Mouse (Mus musculus) midbrain, embryonic 16.5 days (tissue): ENCODE measurements around the gene Lep. TPM values are rescaled to one million over a fixed set of nuclear protein-coding genes. Genes with fewer than 3 reads are reported as not detected.

ENCODE experiments used
- ATAC-seq: fragments of 200-750 bp; cut with Nextera tagmentation; 2 replicates; pipeline ENCODE4 v1.8.0; 2017; ENCODE audit warnings: moderate TSS enrichment
- H3K27ac ChIP-seq: fragments of 300-500 bp; sonication (generic); 2 replicates; pipeline ENCODE4 v1.5.1; 2014; ENCODE audit warnings: mild to moderate bottlenecking, low read length, mixed read lengths
- H3K27me3 ChIP-seq: fragments of 300-500 bp; sonication (generic); 2 replicates; pipeline ENCODE4 v1.6.1; 2014; ENCODE audit warnings: low read depth, low read length, mixed read lengths; ENCODE audit not compliant: control insufficient read depth, insufficient read depth
- H3K36me3 ChIP-seq: fragments of 300-500 bp; sonication (generic); 2 replicates; pipeline ENCODE4 v1.6.1; 2014; ENCODE audit warnings: mild to moderate bottlenecking, low read length, moderate library complexity, mixed read lengths; ENCODE audit not compliant: control insufficient read depth, insufficient read depth
- H3K4me1 ChIP-seq: fragments of 300-500 bp; sonication (generic); 2 replicates; pipeline ENCODE4 v1.6.1; 2014; ENCODE audit warnings: mild to moderate bottlenecking, low read length, mixed read lengths; ENCODE audit not compliant: control insufficient read depth, insufficient read depth
- H3K4me2 ChIP-seq: fragments of 300-500 bp; sonication (generic); 2 replicates; pipeline ENCODE4 v1.6.1; 2014; ENCODE audit warnings: mild to moderate bottlenecking, low read length, mixed read lengths
- H3K4me3 ChIP-seq: fragments of 300-500 bp; sonication (generic); 2 replicates; pipeline ENCODE4 v1.5.1; 2014; ENCODE audit warnings: low read depth, mild to moderate bottlenecking, low read length, moderate library complexity, mixed read lengths
- H3K9ac ChIP-seq: fragments of 300-500 bp; sonication (generic); 2 replicates; pipeline ENCODE4 v1.6.1; 2014; ENCODE audit warnings: low read depth, low read length, mixed read lengths
- H3K9me3 ChIP-seq: fragments of 300-500 bp; sonication (generic); replicated peaks from 2 replicates; pipeline ENCODE4 v1.6.1; 2014; ENCODE audit warnings: mild to moderate bottlenecking, low read length, mixed read lengths; ENCODE audit not compliant: control insufficient read depth, poor library complexity, severe bottlenecking
- WGBS: fragments of 180-500 bp; shearing (Covaris S2); extraction: QIAGEN DNeasy Blood & Tissue Kit; methylation state at CpG from one replicate; pipeline ENCODE4 v1.1.7; 2014; 5-methylcytosine and 5-hydroxymethylcytosine counted together
- microRNA-seq: library from miRNA; unstranded; fragments of <30 nt; microRNA quantifications from one replicate; pipeline ENCODE4, GENCODE M21; 2017
- polyA plus RNA-seq: library from polyadenylated mRNA; unstranded; fragments of >200 nt; fragmentation: Nextera tagmentation; extraction: Ambion mirVana; gene quantifications from 2 replicates; pipeline ENCODE4 v1.2.1, GENCODE M21; 2015

Lep gene
- polyA plus RNA-seq, 1 experiment from 2014 or later = not detected

DNA sequence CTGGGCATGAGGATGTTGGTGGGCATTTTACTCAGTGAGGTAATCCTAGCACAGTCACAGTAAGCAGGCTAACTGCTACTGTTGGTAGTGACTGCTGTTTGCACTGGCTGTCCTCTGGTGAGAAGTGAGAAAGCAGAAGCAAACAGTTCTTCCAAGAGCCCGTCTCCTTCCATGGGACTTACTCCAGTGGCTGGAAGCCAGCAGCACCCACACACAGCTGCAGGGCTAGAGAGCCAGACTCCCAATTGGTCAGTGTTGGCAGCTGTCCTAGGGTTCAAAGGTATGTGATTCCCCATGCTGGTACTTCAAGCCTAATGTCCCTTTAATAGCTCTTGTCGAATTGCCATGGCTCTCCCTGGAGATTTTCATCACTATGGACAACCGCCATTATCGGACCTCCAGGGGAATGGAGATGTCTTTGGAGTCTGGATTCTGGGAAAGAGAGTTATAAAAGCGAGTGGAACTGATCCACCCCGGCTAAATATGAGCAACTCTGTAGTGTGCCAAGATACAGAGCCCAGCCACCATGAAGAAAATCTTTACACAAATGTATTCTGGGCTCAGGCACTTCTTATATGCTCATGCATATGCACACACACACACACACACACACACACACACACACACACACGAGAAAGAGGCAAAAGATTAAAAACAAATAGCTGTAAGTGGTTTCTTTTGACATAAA, 57.5 kb downstream of the Lep start:
- Histone ChIP-seq H3K4me2 (no peak overlapping the region), H3K36me3 (peaks cover 2% of the 10 kb centered on the region; the same call in 1 of the 2 replicates), H3K9ac (no peak overlapping the region), H3K4me3 (no peak overlapping the region), H3K27ac (no peak overlapping the region), H3K4me1 (no peaks in the 10 kb centered on the region; the same call in 1 of the 2 replicates), H3K27me3 (no peaks in the 10 kb centered on the region), H3K9me3 (no peaks in the 10 kb centered on the region)
- WGBS = 52% methylated on average over 7 of the region's 7 CpGs
- peak; percentile 71 for ATAC-seq

DNA sequence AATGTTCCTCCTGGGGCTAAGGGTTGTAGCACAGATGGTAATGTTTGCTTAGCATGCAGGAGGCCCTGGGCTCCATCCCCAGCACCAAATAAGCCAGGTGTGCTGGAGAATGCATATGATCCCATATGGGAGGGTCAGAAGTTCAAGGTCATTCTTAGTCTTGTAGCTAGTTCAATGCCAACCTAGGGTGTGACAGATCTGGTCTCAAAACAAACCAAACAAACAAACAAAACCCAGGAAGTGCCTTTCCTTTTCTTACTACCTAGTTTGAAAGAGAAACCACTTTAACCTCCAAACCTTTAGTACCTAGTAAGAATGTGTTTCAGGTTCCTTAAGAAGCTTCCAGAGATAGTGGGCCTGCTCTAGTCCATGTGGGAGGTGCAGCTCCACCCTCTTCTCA, 58.2 kb downstream of the Lep start:
- Histone ChIP-seq H3K27me3 (no peaks in the 10 kb centered on the region), H3K9me3 (no peaks in the 10 kb centered on the region), H3K4me1 (no peaks in the 10 kb centered on the region; the same call in 1 of the 2 replicates), H3K4me2 (no peak overlapping the region), H3K27ac (no peak overlapping the region), H3K36me3 (peaks cover 2% of the 10 kb centered on the region; the same call in 1 of the 2 replicates), H3K9ac (no peak overlapping the region), H3K4me3 (no peak overlapping the region)
- no peak for ATAC-seq

DNA sequence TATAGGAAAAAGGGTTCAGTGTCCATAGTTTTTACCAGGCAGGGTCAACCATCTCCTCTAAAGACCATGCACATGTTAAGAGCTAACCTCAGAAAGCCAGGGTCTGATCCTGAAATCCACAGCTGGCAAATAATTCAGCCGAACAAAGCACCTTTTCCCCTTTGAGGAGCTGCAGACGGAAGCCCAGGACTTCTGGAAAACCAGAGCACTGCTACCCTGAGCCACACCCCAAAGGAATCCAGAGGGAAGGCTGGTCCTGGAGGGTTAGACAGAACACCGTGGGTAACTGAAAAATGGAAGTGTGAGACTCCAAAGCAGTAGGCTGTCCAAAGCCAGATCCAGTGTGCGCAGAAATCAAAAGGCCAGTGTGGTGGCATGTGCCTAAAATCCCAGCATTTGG, 58.9 kb downstream of the Lep start:
- no peak overlapping the region for H3K9ac ChIP-seq
- H3K9me3 ChIP-seq = no peaks in the 10 kb centered on the region
- H3K4me3 ChIP-seq = no peak overlapping the region
- WGBS = 82% methylated on average over 4 of the region's 4 CpGs
- peaks cover 4% of the 10 kb centered on the region; the same call in 1 of the 2 replicates for H3K36me3 ChIP-seq
- H3K27me3 ChIP-seq = no peaks in the 10 kb centered on the region
- no peak for ATAC-seq
- no peak overlapping the region for H3K27ac ChIP-seq
- H3K4me1 ChIP-seq = no peaks in the 10 kb centered on the region; the same call in 1 of the 2 replicates
- no peak overlapping the region for H3K4me2 ChIP-seq

DNA sequence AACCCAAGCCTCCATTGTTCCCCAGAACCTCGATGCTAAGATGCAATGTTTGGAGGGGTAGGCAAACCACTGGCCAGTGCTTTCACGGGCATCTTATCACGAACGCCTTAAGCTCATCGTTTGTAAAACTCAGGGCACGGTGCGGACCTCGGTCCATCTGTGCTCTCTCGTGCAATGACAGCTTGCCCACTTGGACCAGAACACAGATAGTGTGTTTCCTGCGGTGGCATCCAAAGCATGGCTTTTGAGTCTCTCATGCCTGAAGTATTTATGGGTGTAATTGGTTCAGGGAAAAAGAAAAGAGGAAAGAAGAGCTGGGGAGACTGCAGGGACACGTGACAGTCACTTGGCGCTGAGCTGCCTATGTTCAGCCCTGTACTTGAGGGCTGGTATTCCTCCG, 60.0 kb downstream of the Lep start:
- WGBS = 87% methylated on average over 13 of the region's 13 CpGs
- Histone ChIP-seq H3K4me3 (no peak overlapping the region), H3K27me3 (no peaks in the 10 kb centered on the region), H3K36me3 (peaks cover 9% of the 10 kb centered on the region), H3K4me1 (no peaks in the 10 kb centered on the region; the same call in 1 of the 2 replicates), H3K4me2 (no peak overlapping the region), H3K27ac (no peak overlapping the region), H3K9me3 (no peaks in the 10 kb centered on the region), H3K9ac (no peak overlapping the region)
- no peak for ATAC-seq

Small RNAs within 50 kb of the gene (microRNA-seq; reads per million reads assigned to microRNA genes)
- 83.1 reads per million, percentile 52 among the genes with 10 or more reads in this experiment for gene Mir129-1

Other genes with a start within 250 kb of the Lep start
- 6.7 and 6.8 TPM in 2 replicates for gene Lrrc4, start 228.5 kb upstream of the Lep start, polyA plus RNA-seq
- gene Rbm28, start 104.8 kb downstream of the Lep start, polyA plus RNA-seq = 43.1 and 43.4 TPM in 2 replicates
- 11.4 and 11.6 TPM in 2 replicates for gene Prrt4, start 119.4 kb downstream of the Lep start, polyA plus RNA-seq
- gene Impdh1, start 156.1 kb downstream of the Lep start, polyA plus RNA-seq = 63.8 and 70.6 TPM in 2 replicates
- gene Hilpda, start 212.3 kb downstream of the Lep start, polyA plus RNA-seq = 34.8 and 36.4 TPM in 2 replicates
- gene Fam71f2, start 219.4 kb downstream of the Lep start, polyA plus RNA-seq = 0.60 and 0.80 TPM in 2 replicates